Mouse (Mus musculus): ENCODE results near the gene Gucy1b2.

The Gucy1b2 gene

GRCm38 (mm10) chr14:62443840-62444430, 12.2 kb downstream of the Gucy1b2 start:
- DNase-seq: no peak

GRCm38 (mm10) chr14:62442971-62443370, 13.1 kb downstream of the Gucy1b2 start:
- DNase-seq: no peak

GRCm38 (mm10) chr14:62440036-62440435, 16.1 kb downstream of the Gucy1b2 start:
- no peak for DNase-seq

- no peak for DNase-seq
Measured at GRCm38 (mm10) chr14:62438236-62438635, 17.9 kb downstream of the Gucy1b2 start.

- no peak for DNase-seq
Measured at GRCm38 (mm10) chr14:62437806-62438205, 18.3 kb downstream of the Gucy1b2 start.

DNA sequence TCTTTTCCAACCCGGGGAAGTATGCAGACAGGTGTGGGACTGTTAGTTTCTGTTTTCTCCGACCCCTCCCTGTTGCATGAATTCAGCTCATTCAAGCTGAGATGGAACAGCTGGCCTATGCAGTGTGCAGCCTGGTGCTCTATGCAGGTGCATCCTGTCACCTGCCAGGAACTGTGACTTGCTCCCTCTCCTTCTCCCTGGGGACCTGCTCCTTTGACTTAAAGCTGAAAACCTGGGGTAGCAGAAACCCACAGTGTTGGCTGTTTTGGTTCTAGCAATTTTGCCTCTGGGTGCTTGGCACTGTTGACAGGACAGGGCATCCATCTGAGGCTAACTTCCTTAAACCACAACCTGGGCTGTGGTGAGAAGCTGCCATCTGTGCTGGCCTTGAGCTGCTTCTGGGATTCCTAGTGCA, 30.8 kb downstream of the Gucy1b2 start:
- no peak for DNase-seq

GRCm38 (mm10) chr14:62422265-62422664, 33.8 kb downstream of the Gucy1b2 start:
- DNase-seq: no peak

DNA sequence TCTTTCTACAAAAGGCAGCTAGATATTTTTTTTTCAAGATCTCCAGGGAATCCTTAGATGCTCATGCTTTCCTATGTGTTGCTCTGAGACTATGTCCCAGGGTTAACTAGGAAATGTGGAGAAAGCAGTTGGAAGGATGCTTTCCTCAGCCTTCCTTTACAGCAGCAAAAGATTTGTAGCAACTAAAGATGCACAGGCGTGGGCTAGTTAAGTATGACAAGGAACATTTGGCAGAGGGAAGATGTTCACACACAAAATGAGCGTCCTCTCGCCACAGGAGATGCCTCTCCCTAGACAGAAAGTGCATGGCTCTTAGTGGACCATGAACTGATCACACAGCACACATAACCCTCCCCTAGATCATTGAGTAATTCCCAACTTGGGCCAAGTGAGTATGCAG, 38.6 kb downstream of the Gucy1b2 start:
- no peak for DNase-seq

- DNase-seq: peak; percentile 32 to 43
Measured at GRCm38 (mm10) chr14:62416742-62417134, 39.4 kb downstream of the Gucy1b2 start.

DNA sequence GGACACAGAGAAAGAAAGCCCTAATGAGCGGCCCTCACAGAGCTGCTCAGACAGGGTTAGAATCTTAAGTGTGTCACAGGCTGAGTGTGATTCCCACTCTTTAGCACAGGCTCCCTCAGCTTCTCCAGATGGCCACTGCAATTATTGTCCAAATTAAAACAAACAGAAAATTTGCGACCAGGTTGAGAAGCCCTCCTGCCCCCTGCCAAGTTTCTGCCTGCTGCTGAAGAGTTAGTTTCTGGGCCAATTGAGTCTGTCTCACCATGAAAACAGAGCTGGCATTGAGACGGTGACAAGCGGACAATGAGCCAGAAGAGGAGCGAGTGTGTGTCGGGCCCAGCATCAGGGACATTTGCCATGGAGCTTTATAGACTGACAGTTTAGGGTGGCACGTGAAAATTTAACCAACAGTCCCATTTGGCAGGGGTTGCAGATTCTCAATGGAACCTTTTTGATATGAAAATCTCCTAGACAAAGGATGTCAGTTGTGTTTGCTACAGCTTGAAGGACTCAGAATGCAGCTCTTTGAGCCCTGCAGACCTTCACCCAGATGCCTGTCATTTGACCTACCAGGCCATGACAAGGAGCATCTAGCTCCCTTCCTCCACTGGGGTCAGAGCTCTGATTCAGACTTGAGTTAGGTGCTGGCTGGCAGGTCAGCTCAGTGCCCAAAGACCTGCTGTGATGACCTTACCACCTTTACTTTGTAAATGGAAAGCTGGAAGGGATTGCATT, 39.9 kb downstream of the Gucy1b2 start:
- peak; percentile 27 for DNase-seq

GRCm38 (mm10) chr14:62395346-62395745, 60.7 kb downstream of the Gucy1b2 start:
- no peak for DNase-seq

DNA sequence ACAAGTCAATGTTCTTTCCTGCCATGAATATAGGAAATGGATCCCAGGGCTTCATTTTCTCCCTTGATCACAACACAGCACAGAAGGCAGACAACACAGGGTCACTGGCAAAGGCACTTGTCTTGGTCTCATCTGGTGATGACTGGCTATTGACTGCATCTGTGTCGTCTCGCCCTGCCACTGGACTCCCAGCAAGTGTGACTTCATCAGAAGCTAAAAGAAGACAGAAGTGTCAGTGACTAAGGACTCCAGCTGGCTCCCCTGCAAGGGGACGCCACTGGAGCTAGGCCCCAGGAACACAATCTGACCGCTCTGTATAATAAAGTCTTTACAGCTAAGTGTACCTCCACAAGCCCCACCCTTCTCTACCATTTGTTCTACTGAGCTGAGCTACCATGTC, 63.3 kb downstream of the Gucy1b2 start:
- no peak for DNase-seq

DNA sequence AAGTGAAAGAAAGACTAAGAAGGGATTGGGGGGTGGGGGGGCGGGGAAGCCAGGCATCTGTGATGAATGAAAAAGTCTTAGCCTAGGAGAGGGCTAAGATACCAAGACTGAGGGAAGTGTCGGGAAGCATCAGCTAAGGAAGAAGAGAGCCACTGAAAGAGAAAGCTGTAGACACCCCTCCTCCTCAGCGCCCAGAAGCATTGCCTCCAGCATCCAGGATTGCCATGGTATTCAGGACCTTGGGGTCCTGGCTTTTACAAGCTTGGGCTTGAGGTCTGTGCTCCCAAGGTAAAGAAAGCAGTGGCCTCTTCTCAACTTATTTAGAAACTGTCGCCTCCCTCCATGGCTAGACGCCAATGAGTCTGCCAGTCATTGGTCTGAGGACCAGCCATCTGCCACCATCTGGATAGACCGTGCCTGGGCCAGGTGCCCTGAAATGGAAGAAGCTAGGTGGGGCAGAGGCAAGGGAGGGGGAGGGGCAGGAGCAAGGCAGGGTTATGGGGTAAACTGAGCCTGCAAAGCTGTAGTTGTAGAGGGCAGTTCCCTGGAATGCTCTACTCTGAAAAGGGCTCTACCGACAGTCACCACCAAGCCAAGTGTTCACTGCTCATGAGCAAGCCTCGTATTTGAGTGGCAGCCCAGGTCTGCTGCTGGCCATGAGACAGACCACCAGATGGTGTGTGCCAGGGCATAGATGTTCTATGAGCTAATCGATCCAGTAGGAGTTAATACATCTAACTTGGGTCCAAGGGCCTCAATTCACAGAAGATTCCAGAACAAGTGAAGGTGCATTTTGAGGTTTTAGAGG, 66.2 kb downstream of the Gucy1b2 start:
- peak; percentile 83 to 86 for DNase-seq

- peak; percentile 14 to 17 for DNase-seq
Measured at GRCm38 (mm10) chr14:62389064-62389728, 66.9 kb downstream of the Gucy1b2 start.

GRCm38 (mm10) chr14:62383786-62384299, 72.2 kb downstream of the Gucy1b2 start:
- no peak for DNase-seq

DNA sequence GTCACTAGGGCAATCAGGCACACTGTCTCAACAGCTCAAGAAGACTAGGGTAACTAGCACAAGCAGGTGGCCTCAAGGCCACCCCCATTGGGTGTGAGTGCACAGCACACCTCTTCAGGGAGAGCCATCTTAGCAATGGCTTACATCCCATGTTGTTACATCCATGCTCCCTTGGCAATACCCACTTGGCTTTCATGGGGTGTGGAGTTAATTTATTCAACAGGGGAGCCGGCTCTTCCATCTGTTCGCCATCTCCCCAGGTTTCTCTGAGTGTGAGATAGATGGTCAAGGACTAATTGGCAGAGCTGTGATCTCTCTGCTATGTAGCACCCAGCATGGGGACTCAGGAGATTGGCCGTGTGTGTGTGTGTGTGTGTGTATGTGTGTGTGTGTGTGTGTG, 73.0 kb downstream of the Gucy1b2 start:
- DNase-seq: no peak

GRCm38 (mm10) chr14:62380606-62381005, 75.5 kb downstream of the Gucy1b2 start:
- no peak for DNase-seq

GRCm38 (mm10) chr14:62379391-62379790, 76.7 kb downstream of the Gucy1b2 start:
- DNase-seq: no peak

DNA sequence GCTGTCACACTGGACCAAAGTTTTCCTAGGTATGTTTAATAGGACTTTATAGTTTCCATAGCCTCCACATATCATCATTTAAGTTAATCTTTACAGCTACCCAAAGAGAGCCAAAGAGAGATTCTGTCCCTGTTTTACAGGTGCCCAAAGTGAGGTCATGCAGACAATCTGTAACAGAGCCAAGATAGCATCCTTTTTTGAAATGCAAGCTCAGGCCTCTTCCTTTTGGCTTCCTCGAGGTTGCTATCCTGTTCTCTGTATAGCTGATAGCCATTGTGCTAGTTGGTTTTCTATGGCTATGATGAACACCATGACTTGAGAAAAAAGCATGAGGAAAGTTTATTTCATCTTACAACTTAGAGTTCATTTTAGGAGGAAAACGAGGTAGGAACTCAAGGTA, 80.0 kb downstream of the Gucy1b2 start:
- DNase-seq: no peak

GRCm38 (mm10) chr14:62375694-62376093, 80.4 kb downstream of the Gucy1b2 start:
- peak in 1 of 2 experiments; percentile 21 for DNase-seq

DNA sequence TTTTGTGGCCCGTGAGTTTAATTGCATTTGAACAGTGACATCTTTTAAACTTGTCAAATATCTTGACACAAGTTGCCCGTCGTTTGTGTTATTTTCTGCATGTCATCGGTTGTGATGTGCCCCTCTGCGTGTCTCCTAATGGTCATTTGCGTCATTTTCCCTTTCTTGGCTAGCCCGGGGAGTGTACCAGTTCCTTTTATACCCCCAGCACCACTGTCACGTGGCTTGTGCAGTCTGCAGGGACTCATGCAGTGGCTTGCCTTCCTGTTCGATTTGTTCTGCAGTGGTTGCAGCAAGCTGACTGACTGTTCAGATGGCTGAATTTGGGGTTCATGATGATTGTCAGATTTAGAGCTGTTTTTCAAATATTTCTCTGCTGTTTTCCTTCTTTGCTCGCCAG, 82.1 kb downstream of the Gucy1b2 start:
- DNase-seq: no peak

- no peak for DNase-seq
Measured at GRCm38 (mm10) chr14:62370819-62371218, 85.3 kb downstream of the Gucy1b2 start.

DNA sequence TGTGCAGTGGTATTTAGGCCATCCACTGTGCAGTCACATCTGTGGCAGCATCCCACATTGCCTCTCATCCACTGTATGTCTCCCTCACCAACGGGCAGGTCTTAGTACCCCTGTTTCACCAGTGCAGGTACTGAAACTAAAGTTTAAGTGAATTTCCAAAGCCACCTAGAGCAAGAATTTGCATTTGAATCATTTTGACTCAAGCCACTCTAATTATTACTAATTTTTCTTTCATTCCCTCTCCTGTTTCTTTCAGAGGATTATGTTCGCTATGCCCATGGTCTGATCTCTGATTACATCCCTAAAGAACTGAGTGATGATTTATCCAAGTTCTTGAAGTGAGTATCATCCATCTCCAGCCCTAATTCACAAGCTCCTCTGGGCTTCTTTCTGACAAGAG, 92.3 kb downstream of the Gucy1b2 start:
- DNase-seq: no peak
